Mouse (Mus musculus): Measurements from ENCODE around the gene Trio. TPM values are rescaled to one million over a fixed set of nuclear protein-coding genes. Genes with fewer than 3 reads are reported as not detected.

Gene Trio
- polyA plus RNA-seq, 1 experiment from 2014 or later, result 18.6 TPM

GRCm38 (mm10) chr15:27898795-27899406, 126.7 kb downstream of the Trio start:
- ATAC-seq (ENCODE audit: insufficient number of reproducible peaks, low FRiP score), result peak; percentile 65
- 40% methylated on average over 6 of the region's 6 CpGs for WGBS

GRCm38 (mm10) chr15:27894112-27894511, 131.5 kb downstream of the Trio start:
- H3K9ac ChIP-seq, result no peak overlapping the region
- H3K36me3 ChIP-seq, result peaks cover 66% of the 10 kb centered on the region
- no peaks in the 10 kb centered on the region for H3K27me3 ChIP-seq (replicated peaks)
- ATAC-seq (ENCODE audit: insufficient number of reproducible peaks, low FRiP score), result no peak
- H3K9me3 ChIP-seq (replicated peaks), result no peaks in the 10 kb centered on the region
- no peak overlapping the region for H3K4me3 ChIP-seq
- no peak overlapping the region for H3K27ac ChIP-seq (ENCODE audit: poor library complexity, severe bottlenecking)
- 80% methylated on average over 12 of the region's 12 CpGs for WGBS
- H3K4me2 ChIP-seq, result no peak overlapping the region
- H3K4me1 ChIP-seq (replicated peaks), result peaks cover 16% of the 10 kb centered on the region

More at GRCm38 (mm10) chr15:27898795-27899406, 126.7 kb downstream of the Trio start:
- peak overlapping the region; percentile 49 for H3K27ac ChIP-seq (ENCODE audit: poor library complexity, severe bottlenecking)
- H3K27me3 ChIP-seq (replicated peaks), result no peaks in the 10 kb centered on the region
- H3K9ac ChIP-seq, result no peak overlapping the region
- H3K4me3 ChIP-seq, result no peak overlapping the region
- no peaks in the 10 kb centered on the region for H3K9me3 ChIP-seq (replicated peaks)
- H3K4me2 ChIP-seq, result no peak overlapping the region
- peaks cover 29% of the 10 kb centered on the region for H3K4me1 ChIP-seq (replicated peaks)
- peaks cover 58% of the 10 kb centered on the region for H3K36me3 ChIP-seq

- H3K4me3 ChIP-seq, result no peak overlapping the region
- H3K27me3 ChIP-seq (replicated peaks), result no peaks in the 10 kb centered on the region
- H3K36me3 ChIP-seq, result peaks cover 65% of the 10 kb centered on the region
- H3K27ac ChIP-seq (ENCODE audit: poor library complexity, severe bottlenecking), result no peak overlapping the region
- WGBS, result 87% methylated on average over 5 of the region's 5 CpGs
- H3K9ac ChIP-seq, result no peak overlapping the region
- peaks cover 12% of the 10 kb centered on the region for H3K4me1 ChIP-seq (replicated peaks)
- no peak for ATAC-seq (ENCODE audit: insufficient number of reproducible peaks, low FRiP score)
- H3K9me3 ChIP-seq (replicated peaks), result no peaks in the 10 kb centered on the region
- no peak overlapping the region for H3K4me2 ChIP-seq
Observed at GRCm38 (mm10) chr15:27892029-27892428, 133.6 kb downstream of the Trio start.

GRCm38 (mm10) chr15:27890666-27891065, 135.0 kb downstream of the Trio start:
- peaks cover 16% of the 10 kb centered on the region for H3K4me1 ChIP-seq (replicated peaks)
- no peak overlapping the region for H3K4me2 ChIP-seq
- WGBS, result 84% methylated on average over 5 of the region's 5 CpGs
- H3K36me3 ChIP-seq, result peaks cover 60% of the 10 kb centered on the region
- no peak overlapping the region for H3K4me3 ChIP-seq
- no peak overlapping the region for H3K27ac ChIP-seq (ENCODE audit: poor library complexity, severe bottlenecking)
- H3K27me3 ChIP-seq (replicated peaks), result no peaks in the 10 kb centered on the region
- ATAC-seq (ENCODE audit: insufficient number of reproducible peaks, low FRiP score), result no peak
- H3K9ac ChIP-seq, result no peak overlapping the region
- no peaks in the 10 kb centered on the region for H3K9me3 ChIP-seq (replicated peaks)

GRCm38 (mm10) chr15:27888153-27888552, 137.5 kb downstream of the Trio start:
- H3K36me3 ChIP-seq, result peaks cover 47% of the 10 kb centered on the region
- no peaks in the 10 kb centered on the region for H3K9me3 ChIP-seq (replicated peaks)
- WGBS, result 54% methylated on average over 13 of the region's 13 CpGs
- ATAC-seq (ENCODE audit: insufficient number of reproducible peaks, low FRiP score), result no peak
- no peak overlapping the region for H3K27ac ChIP-seq (ENCODE audit: poor library complexity, severe bottlenecking)
- no peak overlapping the region for H3K9ac ChIP-seq
- no peak overlapping the region for H3K4me2 ChIP-seq
- peaks cover 16% of the 10 kb centered on the region for H3K4me1 ChIP-seq (replicated peaks)
- H3K4me3 ChIP-seq, result no peak overlapping the region
- H3K27me3 ChIP-seq (replicated peaks), result no peaks in the 10 kb centered on the region

GRCm38 (mm10) chr15:27886992-27887391, 138.7 kb downstream of the Trio start:
- no peak for ATAC-seq (ENCODE audit: insufficient number of reproducible peaks, low FRiP score)
- Histone ChIP-seq H3K4me2 (no peak overlapping the region), H3K9me3 (replicated peaks) (no peaks in the 10 kb centered on the region), H3K9ac (no peak overlapping the region), H3K27me3 (replicated peaks) (no peaks in the 10 kb centered on the region), H3K27ac (ENCODE audit: poor library complexity, severe bottlenecking) (no peak overlapping the region), H3K4me3 (no peak overlapping the region), H3K4me1 (replicated peaks) (peaks cover 14% of the 10 kb centered on the region), H3K36me3 (peaks cover 54% of the 10 kb centered on the region)
- 62% methylated on average over 6 of the region's 6 CpGs for WGBS

- Histone ChIP-seq H3K4me2 (no peak overlapping the region), H3K9ac (no peak overlapping the region), H3K27ac (ENCODE audit: poor library complexity, severe bottlenecking) (no peak overlapping the region), H3K4me1 (replicated peaks) (peaks cover 32% of the 10 kb centered on the region), H3K9me3 (replicated peaks) (no peaks in the 10 kb centered on the region), H3K27me3 (replicated peaks) (no peaks in the 10 kb centered on the region), H3K4me3 (no peak overlapping the region), H3K36me3 (peaks cover 42% of the 10 kb centered on the region)
- peak; percentile 66; the same call in 1 of the 2 replicates for ATAC-seq (ENCODE audit: insufficient number of reproducible peaks, low FRiP score)
- WGBS, result 74% methylated on average over 17 of the region's 17 CpGs
Observed at GRCm38 (mm10) chr15:27884347-27885250, 141.0 kb downstream of the Trio start.

GRCm38 (mm10) chr15:27883881-27884280, 141.8 kb downstream of the Trio start:
- 56% methylated on average over 3 of the region's 3 CpGs for WGBS
- peaks cover 35% of the 10 kb centered on the region for H3K36me3 ChIP-seq
- H3K27ac ChIP-seq (ENCODE audit: poor library complexity, severe bottlenecking), result no peak overlapping the region
- H3K4me2 ChIP-seq, result no peak overlapping the region
- H3K4me3 ChIP-seq, result no peak overlapping the region
- H3K27me3 ChIP-seq (replicated peaks), result no peaks in the 10 kb centered on the region
- ATAC-seq (ENCODE audit: insufficient number of reproducible peaks, low FRiP score), result no peak
- H3K9me3 ChIP-seq (replicated peaks), result no peaks in the 10 kb centered on the region
- no peak overlapping the region for H3K9ac ChIP-seq
- H3K4me1 ChIP-seq (replicated peaks), result peaks cover 32% of the 10 kb centered on the region

GRCm38 (mm10) chr15:27882898-27883297, 142.8 kb downstream of the Trio start:
- Histone ChIP-seq H3K4me2 (no peak overlapping the region), H3K4me3 (no peak overlapping the region), H3K36me3 (peaks cover 38% of the 10 kb centered on the region), H3K27ac (ENCODE audit: poor library complexity, severe bottlenecking) (no peak overlapping the region), H3K27me3 (replicated peaks) (no peaks in the 10 kb centered on the region), H3K4me1 (replicated peaks) (peaks cover 38% of the 10 kb centered on the region), H3K9me3 (replicated peaks) (no peaks in the 10 kb centered on the region), H3K9ac (no peak overlapping the region)
- no peak for ATAC-seq (ENCODE audit: insufficient number of reproducible peaks, low FRiP score)
- 91% methylated on average over 14 of the region's 14 CpGs for WGBS

GRCm38 (mm10) chr15:27877831-27878230, 147.8 kb downstream of the Trio start:
- no peak overlapping the region for H3K4me2 ChIP-seq
- ATAC-seq (ENCODE audit: insufficient number of reproducible peaks, low FRiP score), result no peak
- 70% methylated on average over 7 of the region's 7 CpGs for WGBS
- H3K27ac ChIP-seq (ENCODE audit: poor library complexity, severe bottlenecking), result no peak overlapping the region
- H3K9ac ChIP-seq, result no peak overlapping the region
- no peaks in the 10 kb centered on the region for H3K9me3 ChIP-seq (replicated peaks)
- H3K4me1 ChIP-seq (replicated peaks), result peaks cover 45% of the 10 kb centered on the region
- H3K27me3 ChIP-seq (replicated peaks), result no peaks in the 10 kb centered on the region
- peaks cover 51% of the 10 kb centered on the region for H3K36me3 ChIP-seq
- H3K4me3 ChIP-seq, result no peak overlapping the region

- H3K4me2 ChIP-seq, result no peak overlapping the region
- 0 out of 2 replicates have a peak overlapping the region, but pooled peaks have one; percentile 0 for H3K27ac ChIP-seq (ENCODE audit: poor library complexity, severe bottlenecking)
- 60% methylated on average over 10 of the region's 10 CpGs for WGBS
- peaks cover 51% of the 10 kb centered on the region for H3K36me3 ChIP-seq
- H3K9ac ChIP-seq, result no peak overlapping the region
- no peaks in the 10 kb centered on the region for H3K9me3 ChIP-seq (replicated peaks)
- no peak overlapping the region for H3K4me3 ChIP-seq
- peaks cover 45% of the 10 kb centered on the region for H3K4me1 ChIP-seq (replicated peaks)
- ATAC-seq (ENCODE audit: insufficient number of reproducible peaks, low FRiP score), result no peak
- H3K27me3 ChIP-seq (replicated peaks), result no peaks in the 10 kb centered on the region
Observed at GRCm38 (mm10) chr15:27876327-27876726, 149.3 kb downstream of the Trio start.
